Mouse (Mus musculus): ENCODE measurements at regions not wholly inside any gene's neighbourhood (a gene's known extent, or its start where the extent isn't known, plus 50 kb on each side); places are given as distances from the start of the nearest gene placed in this dataset.

- Histone ChIP-seq H3K9me3 (replicated peaks; ENCODE audit: control insufficient read depth, low read length) (no peaks in the 10 kb centered on the region), H3K27me3 (ENCODE audit: control insufficient read depth, insufficient read depth, low read length) (no peaks in the 10 kb centered on the region), H3K4me1 (ENCODE audit: control insufficient read depth, insufficient read depth, low read length) (no peaks in the 10 kb centered on the region), H3K9ac (replicated peaks; ENCODE audit: low read length) (no peak overlapping the region), H3K4me3 (ENCODE audit: low read depth, low read length) (no peak overlapping the region), H3K27ac (replicated peaks; ENCODE audit: low read depth, low read length) (no peak overlapping the region), H3K36me3 (replicated peaks; ENCODE audit: control insufficient read depth, insufficient read depth, low read depth, low read length) (no peaks in the 10 kb centered on the region), H3K4me2 (ENCODE audit: low read depth, low read length) (no peak overlapping the region)
- ATAC-seq (replicated peaks; ENCODE audit: insufficient number of reproducible peaks, low FRiP score, low TSS enrichment, low read depth) (no peak), DNase-seq (ENCODE audit: low spot score) (no peak)
- 80% methylated on average over 1 of the region's 1 CpGs for WGBS
Measured at GRCm38 (mm10) chr10:17408781-17409180, 314.2 kb upstream of the Cited2 start.

- Histone ChIP-seq H3K4me3 (ENCODE audit: low read depth, low read length) (no peak overlapping the region), H3K9ac (replicated peaks; ENCODE audit: low read length) (no peak overlapping the region), H3K27ac (replicated peaks; ENCODE audit: low read depth, low read length) (no peak overlapping the region), H3K4me2 (ENCODE audit: low read depth, low read length) (no peak overlapping the region), H3K9me3 (replicated peaks; ENCODE audit: control insufficient read depth, low read length) (no peaks in the 10 kb centered on the region), H3K27me3 (ENCODE audit: control insufficient read depth, insufficient read depth, low read length) (no peaks in the 10 kb centered on the region), H3K4me1 (ENCODE audit: control insufficient read depth, insufficient read depth, low read length) (no peaks in the 10 kb centered on the region), H3K36me3 (replicated peaks; ENCODE audit: control insufficient read depth, insufficient read depth, low read depth, low read length) (no peaks in the 10 kb centered on the region)
- WGBS: 69% methylated on average over 4 of the region's 4 CpGs
- ATAC-seq (replicated peaks; ENCODE audit: insufficient number of reproducible peaks, low FRiP score, low TSS enrichment, low read depth) (no peak), DNase-seq (ENCODE audit: low spot score) (no peak)
Measured at GRCm38 (mm10) chr10:17411300-17411987, 311.6 kb upstream of the Cited2 start.

- H3K27me3 ChIP-seq (ENCODE audit: control insufficient read depth, insufficient read depth, low read length): no peaks in the 10 kb centered on the region
- H3K4me2 ChIP-seq (ENCODE audit: low read depth, low read length): no peak overlapping the region
- H3K27ac ChIP-seq (replicated peaks; ENCODE audit: low read depth, low read length): no peak overlapping the region
- DNase-seq (ENCODE audit: low spot score) (no peak), ATAC-seq (replicated peaks; ENCODE audit: insufficient number of reproducible peaks, low FRiP score, low TSS enrichment, low read depth) (no peak)
- WGBS: 87% methylated on average over 3 of the region's 3 CpGs
- H3K4me3 ChIP-seq (ENCODE audit: low read depth, low read length): no peak overlapping the region
- no peaks in the 10 kb centered on the region for H3K9me3 ChIP-seq (replicated peaks; ENCODE audit: control insufficient read depth, low read length)
- H3K9ac ChIP-seq (replicated peaks; ENCODE audit: low read length): no peak overlapping the region
- no peaks in the 10 kb centered on the region for H3K4me1 ChIP-seq (ENCODE audit: control insufficient read depth, insufficient read depth, low read length)
- H3K36me3 ChIP-seq (replicated peaks; ENCODE audit: control insufficient read depth, insufficient read depth, low read depth, low read length): no peaks in the 10 kb centered on the region
Measured at GRCm38 (mm10) chr10:17415112-17415511, 307.9 kb upstream of the Cited2 start.

- Histone ChIP-seq H3K9ac (replicated peaks; ENCODE audit: low read length) (no peak overlapping the region), H3K27ac (replicated peaks; ENCODE audit: low read depth, low read length) (no peak overlapping the region), H3K4me2 (ENCODE audit: low read depth, low read length) (no peak overlapping the region), H3K9me3 (replicated peaks; ENCODE audit: control insufficient read depth, low read length) (no peaks in the 10 kb centered on the region), H3K4me3 (ENCODE audit: low read depth, low read length) (no peak overlapping the region), H3K27me3 (ENCODE audit: control insufficient read depth, insufficient read depth, low read length) (no peaks in the 10 kb centered on the region), H3K4me1 (ENCODE audit: control insufficient read depth, insufficient read depth, low read length) (no peaks in the 10 kb centered on the region), H3K36me3 (replicated peaks; ENCODE audit: control insufficient read depth, insufficient read depth, low read depth, low read length) (no peaks in the 10 kb centered on the region)
- DNase-seq (ENCODE audit: low spot score) (no peak), ATAC-seq (replicated peaks; ENCODE audit: insufficient number of reproducible peaks, low FRiP score, low TSS enrichment, low read depth) (no peak)
- WGBS: 94% methylated on average over 1 of the region's 1 CpGs
Measured at GRCm38 (mm10) chr10:17416121-17416520, 306.9 kb upstream of the Cited2 start.

- 83% methylated on average over 1 of the region's 1 CpGs for WGBS
- no peaks in the 10 kb centered on the region for H3K27me3 ChIP-seq (ENCODE audit: control insufficient read depth, insufficient read depth, low read length)
- no peaks in the 10 kb centered on the region for H3K4me1 ChIP-seq (ENCODE audit: control insufficient read depth, insufficient read depth, low read length)
- ATAC-seq (replicated peaks; ENCODE audit: insufficient number of reproducible peaks, low FRiP score, low TSS enrichment, low read depth): no peak
- H3K36me3 ChIP-seq (replicated peaks; ENCODE audit: control insufficient read depth, insufficient read depth, low read depth, low read length): no peaks in the 10 kb centered on the region
- H3K9ac ChIP-seq (replicated peaks; ENCODE audit: low read length): no peak overlapping the region
- no peak overlapping the region for H3K4me2 ChIP-seq (ENCODE audit: low read depth, low read length)
- DNase-seq (ENCODE audit: low spot score): no peak
- H3K27ac ChIP-seq (replicated peaks; ENCODE audit: low read depth, low read length): no peak overlapping the region
- no peak overlapping the region for H3K4me3 ChIP-seq (ENCODE audit: low read depth, low read length)
- no peaks in the 10 kb centered on the region for H3K9me3 ChIP-seq (replicated peaks; ENCODE audit: control insufficient read depth, low read length)
Measured at GRCm38 (mm10) chr10:17417394-17417793, 305.6 kb upstream of the Cited2 start.

- H3K9ac ChIP-seq (replicated peaks; ENCODE audit: low read length): no peak overlapping the region
- no peaks in the 10 kb centered on the region for H3K36me3 ChIP-seq (replicated peaks; ENCODE audit: control insufficient read depth, insufficient read depth, low read depth, low read length)
- 68% methylated on average over 7 of the region's 7 CpGs for WGBS
- no peaks in the 10 kb centered on the region for H3K4me1 ChIP-seq (ENCODE audit: control insufficient read depth, insufficient read depth, low read length)
- no peak for ATAC-seq (replicated peaks; ENCODE audit: insufficient number of reproducible peaks, low FRiP score, low TSS enrichment, low read depth)
- no peak for DNase-seq (ENCODE audit: low spot score)
- H3K4me2 ChIP-seq (ENCODE audit: low read depth, low read length): no peak overlapping the region
- H3K27ac ChIP-seq (replicated peaks; ENCODE audit: low read depth, low read length): no peak overlapping the region
- H3K4me3 ChIP-seq (ENCODE audit: low read depth, low read length): no peak overlapping the region
- no peaks in the 10 kb centered on the region for H3K9me3 ChIP-seq (replicated peaks; ENCODE audit: control insufficient read depth, low read length)
- no peaks in the 10 kb centered on the region for H3K27me3 ChIP-seq (ENCODE audit: control insufficient read depth, insufficient read depth, low read length)
Measured at GRCm38 (mm10) chr10:17418227-17418685, 304.8 kb upstream of the Cited2 start.

GRCm38 (mm10) chr10:17423584-17424278 is 299.3 kb upstream of the Cited2 start:
- Histone ChIP-seq H3K27me3 (ENCODE audit: control insufficient read depth, insufficient read depth, low read length) (no peaks in the 10 kb centered on the region), H3K4me2 (ENCODE audit: low read depth, low read length) (no peak overlapping the region), H3K9me3 (replicated peaks; ENCODE audit: control insufficient read depth, low read length) (no peaks in the 10 kb centered on the region), H3K4me1 (ENCODE audit: control insufficient read depth, insufficient read depth, low read length) (no peaks in the 10 kb centered on the region), H3K9ac (replicated peaks; ENCODE audit: low read length) (no peak overlapping the region), H3K27ac (replicated peaks; ENCODE audit: low read depth, low read length) (no peak overlapping the region), H3K4me3 (ENCODE audit: low read depth, low read length) (no peak overlapping the region), H3K36me3 (replicated peaks; ENCODE audit: control insufficient read depth, insufficient read depth, low read depth, low read length) (no peaks in the 10 kb centered on the region)
- WGBS: 54% methylated on average over 4 of the region's 4 CpGs
- DNase-seq (ENCODE audit: low spot score) (no peak), ATAC-seq (replicated peaks; ENCODE audit: insufficient number of reproducible peaks, low FRiP score, low TSS enrichment, low read depth) (no peak)

- no peak for ATAC-seq (replicated peaks; ENCODE audit: insufficient number of reproducible peaks, low FRiP score, low TSS enrichment, low read depth)
- no peak overlapping the region for H3K9ac ChIP-seq (replicated peaks; ENCODE audit: low read length)
- no peaks in the 10 kb centered on the region for H3K27me3 ChIP-seq (ENCODE audit: control insufficient read depth, insufficient read depth, low read length)
- no peaks in the 10 kb centered on the region for H3K4me1 ChIP-seq (ENCODE audit: control insufficient read depth, insufficient read depth, low read length)
- no peak overlapping the region for H3K4me3 ChIP-seq (ENCODE audit: low read depth, low read length)
- no peak overlapping the region for H3K27ac ChIP-seq (replicated peaks; ENCODE audit: low read depth, low read length)
- H3K36me3 ChIP-seq (replicated peaks; ENCODE audit: control insufficient read depth, insufficient read depth, low read depth, low read length): no peaks in the 10 kb centered on the region
- DNase-seq (ENCODE audit: low spot score): no peak
- H3K4me2 ChIP-seq (ENCODE audit: low read depth, low read length): no peak overlapping the region
- 56% methylated on average over 3 of the region's 3 CpGs for WGBS
- H3K9me3 ChIP-seq (replicated peaks; ENCODE audit: control insufficient read depth, low read length): no peaks in the 10 kb centered on the region
Measured at GRCm38 (mm10) chr10:17426197-17426596, 296.8 kb upstream of the Cited2 start.

Measured in embryonic facial prominence, embryonic 11.5 days (tissue).